Mouse (Mus musculus) intestine, embryonic 15.5 days (tissue): ENCODE data around the gene AC134908.4. TPM values are rescaled to one million over a fixed set of nuclear protein-coding genes. Genes with fewer than 3 reads are reported as not detected.

ENCODE experiments used
- ATAC-seq: fragments of 200-750 bp; cut with Nextera tagmentation; 2 replicates; pipeline ENCODE4 v1.8.0; 2017; ENCODE audit warnings: moderate TSS enrichment, moderate library complexity
- H3K27ac ChIP-seq: fragments of 300-500 bp; sonication (generic); 2 replicates; pipeline ENCODE4 v1.5.1; 2015; ENCODE audit warnings: mild to moderate bottlenecking, inconsistent platforms
- H3K27me3 ChIP-seq: fragments of 300-500 bp; sonication (generic); replicated peaks from 2 replicates; pipeline ENCODE4 v1.6.1; 2015; ENCODE audit warnings: inconsistent platforms
- H3K36me3 ChIP-seq: fragments of 300-500 bp; sonication (generic); 2 replicates; pipeline ENCODE4 v1.6.1; 2015; ENCODE audit warnings: inconsistent platforms
- H3K4me1 ChIP-seq: fragments of 300-500 bp; sonication (generic); replicated peaks from 2 replicates; pipeline ENCODE4 v1.6.1; 2015; ENCODE audit warnings: inconsistent platforms
- H3K4me2 ChIP-seq: fragments of 300-500 bp; sonication (generic); replicated peaks from 2 replicates; pipeline ENCODE4 v1.6.1; 2015; ENCODE audit warnings: mild to moderate bottlenecking, inconsistent platforms
- H3K4me3 ChIP-seq: fragments of 300-500 bp; sonication (generic); replicated peaks from 2 replicates; pipeline ENCODE4 v1.5.1; 2015; ENCODE audit warnings: inconsistent platforms
- H3K9ac ChIP-seq: fragments of 300-500 bp; sonication (generic); 2 replicates; pipeline ENCODE4 v1.6.1; 2015; ENCODE audit warnings: inconsistent platforms
- H3K9me3 ChIP-seq: fragments of 300-500 bp; sonication (generic); 2 replicates; pipeline ENCODE4 v1.6.1; 2016; ENCODE audit warnings: inconsistent platforms
- WGBS: fragments of 180-500 bp; shearing (Covaris S2); methylation state at CpG from one replicate; pipeline ENCODE4 v1.1.7; 2015; 5-methylcytosine and 5-hydroxymethylcytosine counted together
- polyA plus RNA-seq: library from polyadenylated mRNA; unstranded; fragments of >200 nt; fragmentation: Nextera tagmentation; extraction: Ambion mirVana; gene quantifications from 2 replicates; pipeline ENCODE4 v1.2.1, GENCODE M21; 2015

The AC134908.4 gene
- polyA plus RNA-seq, 1 experiment from 2014 or later, result not detected

- no peaks in the 10 kb centered on the region for H3K9me3 ChIP-seq
- no peak overlapping the region for H3K4me3 ChIP-seq
- no peak overlapping the region for H3K9ac ChIP-seq
- H3K27me3 ChIP-seq, result no peaks in the 10 kb centered on the region
- peaks cover 18% of the 10 kb centered on the region for H3K4me1 ChIP-seq
- no peak overlapping the region for H3K4me2 ChIP-seq
- 68% methylated on average over 6 of the region's 6 CpGs for WGBS
- peaks cover 28% of the 10 kb centered on the region for H3K36me3 ChIP-seq
- ATAC-seq, result no peak
- no peak overlapping the region for H3K27ac ChIP-seq
Measured at GRCm38 (mm10) chr17:25781339-25781738, 14.1 kb downstream of the AC134908.4 start.

- H3K36me3 ChIP-seq, result peaks cover 22% of the 10 kb centered on the region
- no peak for ATAC-seq
Measured at GRCm38 (mm10) chr17:25777948-25778347, 17.5 kb downstream of the AC134908.4 start.

DNA sequence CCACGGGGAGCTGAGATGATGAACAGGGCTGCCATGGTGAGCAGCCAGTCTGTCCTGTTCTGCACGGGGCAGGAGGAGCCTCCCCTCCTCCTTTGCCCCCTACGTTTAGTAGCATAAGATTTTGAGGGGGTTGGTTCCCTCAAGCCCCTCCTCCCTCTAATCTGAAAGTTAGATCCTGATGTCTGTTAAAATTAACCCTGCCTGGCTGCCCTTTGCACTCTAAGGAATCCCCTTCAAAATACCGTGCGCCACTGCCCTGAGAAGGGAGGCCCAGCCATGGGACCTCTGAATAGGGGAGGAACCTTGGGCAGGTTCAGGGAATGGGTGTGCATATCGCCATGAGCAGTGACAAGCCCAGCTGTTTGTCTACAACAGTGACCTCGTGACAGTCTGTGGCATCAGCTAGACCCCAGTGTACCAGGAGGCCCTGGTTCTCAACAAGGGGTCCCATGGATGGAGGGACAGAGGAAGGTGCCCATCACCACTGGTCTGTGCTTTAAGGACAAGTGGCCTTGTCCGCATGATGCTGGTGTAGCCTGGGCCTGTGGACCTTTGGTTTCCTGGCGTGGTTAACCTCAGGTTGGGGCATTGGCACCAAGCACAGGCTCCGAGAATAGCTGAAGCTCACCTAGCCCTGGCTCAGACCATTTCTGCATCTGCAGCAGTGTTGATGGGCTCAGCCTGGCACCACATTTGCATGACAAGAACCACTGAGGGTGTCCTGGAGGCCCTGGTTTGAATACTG, 20.0 kb downstream of the AC134908.4 start:
- WGBS, result 77% methylated on average over 10 of the region's 10 CpGs
- Histone ChIP-seq H3K9me3 (no peaks in the 10 kb centered on the region), H3K27me3 (no peaks in the 10 kb centered on the region), H3K27ac (no peak overlapping the region), H3K4me1 (peaks cover 7% of the 10 kb centered on the region), H3K9ac (no peak overlapping the region), H3K36me3 (peaks cover 8% of the 10 kb centered on the region; the same call in 1 of the 2 replicates), H3K4me3 (no peak overlapping the region), H3K4me2 (no peak overlapping the region)
- ATAC-seq, result no peak

More at GRCm38 (mm10) chr17:25777948-25778347, 17.5 kb downstream of the AC134908.4 start:
- Histone ChIP-seq H3K4me3 (no peak overlapping the region), H3K9me3 (no peaks in the 10 kb centered on the region), H3K9ac (no peak overlapping the region), H3K4me1 (peaks cover 9% of the 10 kb centered on the region), H3K4me2 (no peak overlapping the region), H3K27ac (no peak overlapping the region), H3K27me3 (no peaks in the 10 kb centered on the region)
- WGBS, result 95% methylated on average over 5 of the region's 5 CpGs

DNA sequence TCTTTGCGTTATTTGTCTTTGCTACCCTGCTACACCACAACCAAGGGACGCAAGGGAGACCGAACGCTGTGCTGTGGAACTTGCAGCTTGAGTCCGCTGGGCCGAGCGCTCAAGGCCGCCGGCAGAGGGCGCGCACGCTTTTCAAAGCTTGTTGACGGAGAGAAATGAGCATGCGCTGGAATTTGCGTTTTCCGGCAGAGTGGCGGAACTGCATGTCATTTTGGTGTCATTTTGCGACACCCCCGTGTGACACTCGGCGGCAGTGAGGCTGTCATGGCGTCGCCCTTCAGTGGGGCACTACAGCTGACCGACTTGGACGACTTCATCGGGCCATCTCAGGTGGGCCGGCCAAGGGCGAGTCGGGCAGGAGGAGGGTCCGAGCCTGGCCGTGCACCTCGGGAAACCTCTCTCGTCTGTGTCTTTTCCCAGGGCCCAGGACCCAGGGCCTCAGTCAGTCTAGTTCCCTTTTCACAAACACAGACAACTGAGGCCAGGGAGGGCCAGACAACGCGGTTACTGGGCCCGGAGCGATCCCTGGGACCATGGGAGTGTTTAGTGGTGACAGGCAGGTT, 21.8 kb downstream of the AC134908.4 start, which contains the start of gene Narfl:
Narfl (plus strand) TSS at position 228 of the 572 bp plus-strand sequence.
- H3K4me3 ChIP-seq, result peak within 1 kb of the TSS; percentile 68
- under 1% methylated on average over 37 of the region's 37 CpGs for WGBS
- no peak within 1 kb of the TSS for H3K27ac ChIP-seq
- peak within 1 kb of the TSS; percentile 73 for H3K4me2 ChIP-seq
- H3K36me3 ChIP-seq, result peaks cover 2% of the 10 kb centered on the region; the same call in 1 of the 2 replicates
- H3K27me3 ChIP-seq, result no peaks in the 10 kb centered on the region
- peak; percentile 93 for ATAC-seq
- H3K4me1 ChIP-seq, result peaks cover 7% of the 10 kb centered on the region
- H3K9me3 ChIP-seq, result no peaks in the 10 kb centered on the region
- H3K9ac ChIP-seq, result peak within 1 kb of the TSS; percentile 84

DNA sequence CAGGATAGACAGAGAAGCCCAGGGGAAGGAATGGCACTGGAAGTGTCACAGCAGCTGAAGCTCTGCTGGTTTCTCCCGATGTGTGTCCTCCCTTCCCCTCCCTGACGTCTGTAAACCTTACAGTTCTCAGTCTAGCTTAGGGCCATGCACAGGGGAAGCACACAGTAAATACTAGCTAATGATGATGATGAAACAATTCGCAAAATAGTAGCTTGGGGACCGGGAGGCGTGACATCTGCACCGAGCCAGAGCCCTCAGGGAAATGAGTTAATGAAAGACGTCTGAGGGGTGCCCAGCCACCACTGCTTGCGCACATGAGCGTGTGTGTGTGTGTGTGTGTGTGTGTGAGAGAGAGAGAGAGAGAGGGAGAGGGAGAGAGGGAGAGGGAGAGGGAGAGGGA, 26.1 kb downstream of the AC134908.4 start:
- no peak overlapping the region for H3K27ac ChIP-seq
- no peak for ATAC-seq
- no peaks in the 10 kb centered on the region for H3K27me3 ChIP-seq
- H3K4me1 ChIP-seq, result peaks cover 3% of the 10 kb centered on the region
- 51% methylated on average over 9 of the region's 9 CpGs for WGBS
- no peak overlapping the region for H3K9ac ChIP-seq
- H3K9me3 ChIP-seq, result no peaks in the 10 kb centered on the region
- no peak overlapping the region for H3K4me3 ChIP-seq
- H3K4me2 ChIP-seq, result no peak overlapping the region
- no peaks in the 10 kb centered on the region for H3K36me3 ChIP-seq

DNA sequence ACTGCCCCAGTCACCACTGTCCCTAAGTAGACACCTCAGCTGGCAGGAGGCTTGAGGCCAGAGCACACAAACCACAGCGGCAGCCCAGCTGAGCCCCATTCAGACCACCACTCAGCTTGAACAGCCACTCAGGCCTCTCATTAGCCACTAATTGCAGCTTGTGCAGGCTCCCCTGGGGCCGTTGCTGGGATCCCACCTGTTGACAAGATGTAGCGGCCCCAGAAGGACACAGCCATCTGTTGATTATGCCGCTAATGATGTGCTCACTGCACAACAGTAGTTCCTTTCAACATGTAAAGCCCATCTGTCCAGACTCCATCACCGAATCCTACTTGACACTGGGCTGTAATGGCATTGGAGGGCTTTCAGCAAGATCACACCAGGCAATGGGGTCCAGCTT, 29.6 kb downstream of the AC134908.4 start:
- Histone ChIP-seq H3K9ac (no peak overlapping the region), H3K27me3 (no peaks in the 10 kb centered on the region), H3K4me2 (no peak overlapping the region), H3K9me3 (no peaks in the 10 kb centered on the region), H3K27ac (no peak overlapping the region), H3K4me1 (no peaks in the 10 kb centered on the region), H3K4me3 (no peak overlapping the region), H3K36me3 (no peaks in the 10 kb centered on the region)
- WGBS, result 65% methylated on average over 5 of the region's 5 CpGs
- no peak for ATAC-seq

DNA sequence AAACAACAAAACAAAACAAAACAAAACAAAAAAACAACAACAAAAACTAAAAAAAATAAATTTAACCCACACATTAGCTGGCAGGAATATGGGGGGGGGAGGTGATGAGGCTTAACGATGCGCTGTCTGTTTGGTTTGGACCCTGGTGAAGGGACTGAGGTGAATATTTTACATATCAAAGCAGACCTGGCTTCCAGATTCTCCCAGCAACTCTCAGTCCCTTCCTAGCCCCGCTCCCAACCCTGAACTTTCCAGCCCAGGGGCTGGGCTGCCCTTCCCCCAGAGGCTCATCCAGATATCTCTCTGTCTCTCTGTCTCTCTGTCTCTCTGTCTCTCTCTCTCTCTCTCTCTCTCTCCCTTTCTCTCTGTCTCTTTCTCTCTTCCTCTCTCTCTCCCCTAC, 32.9 kb downstream of the AC134908.4 start:
- ATAC-seq, result no peak
- no peaks in the 10 kb centered on the region for H3K9me3 ChIP-seq
- no peak overlapping the region for H3K4me3 ChIP-seq
- H3K4me1 ChIP-seq, result no peaks in the 10 kb centered on the region
- H3K27me3 ChIP-seq, result no peaks in the 10 kb centered on the region
- H3K9ac ChIP-seq, result no peak overlapping the region
- H3K36me3 ChIP-seq, result no peaks in the 10 kb centered on the region
- WGBS, result 29% methylated on average over 3 of the region's 3 CpGs
- H3K27ac ChIP-seq, result no peak overlapping the region
- no peak overlapping the region for H3K4me2 ChIP-seq

DNA sequence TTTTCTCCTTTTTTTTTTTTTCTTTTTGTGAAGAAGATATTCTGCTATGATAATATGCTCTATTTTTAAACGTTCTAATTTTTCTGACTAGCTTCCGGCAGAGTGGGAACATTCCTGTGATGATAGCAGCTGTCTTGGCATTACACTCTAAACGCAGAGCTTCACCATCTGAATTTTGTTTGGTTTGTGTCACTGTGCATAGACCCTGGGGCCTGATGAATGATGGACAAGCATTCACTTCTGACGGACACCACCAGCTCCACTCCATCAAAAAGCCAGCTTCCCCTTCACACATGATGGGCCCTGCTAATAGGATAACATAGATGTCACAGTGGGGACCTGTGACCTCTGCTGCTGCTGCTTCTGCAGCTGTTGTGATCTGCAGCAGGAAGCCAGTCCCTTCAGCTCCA, 33.9 kb downstream of the AC134908.4 start:
- 51% methylated on average over 4 of the region's 4 CpGs for WGBS
- ATAC-seq, result no peak
- H3K27ac ChIP-seq, result no peak overlapping the region
- H3K4me2 ChIP-seq, result no peak overlapping the region
- H3K4me1 ChIP-seq, result no peaks in the 10 kb centered on the region; the same call in 1 of the 2 replicates
- no peaks in the 10 kb centered on the region for H3K36me3 ChIP-seq
- H3K9me3 ChIP-seq, result no peaks in the 10 kb centered on the region
- H3K4me3 ChIP-seq, result no peak overlapping the region
- H3K27me3 ChIP-seq, result no peaks in the 10 kb centered on the region
- H3K9ac ChIP-seq, result no peak overlapping the region

GRCm38 (mm10) chr17:25760148-25760547, 35.3 kb downstream of the AC134908.4 start:
- H3K36me3 ChIP-seq, result no peaks in the 10 kb centered on the region
- WGBS, result 67% methylated on average over 8 of the region's 8 CpGs
- H3K27ac ChIP-seq, result no peak overlapping the region
- no peak for ATAC-seq
- H3K27me3 ChIP-seq, result no peaks in the 10 kb centered on the region
- H3K4me3 ChIP-seq, result no peak overlapping the region
- no peaks in the 10 kb centered on the region; the same call in 1 of the 2 replicates for H3K4me1 ChIP-seq
- no peaks in the 10 kb centered on the region for H3K9me3 ChIP-seq
- no peak overlapping the region for H3K4me2 ChIP-seq
- H3K9ac ChIP-seq, result no peak overlapping the region

DNA sequence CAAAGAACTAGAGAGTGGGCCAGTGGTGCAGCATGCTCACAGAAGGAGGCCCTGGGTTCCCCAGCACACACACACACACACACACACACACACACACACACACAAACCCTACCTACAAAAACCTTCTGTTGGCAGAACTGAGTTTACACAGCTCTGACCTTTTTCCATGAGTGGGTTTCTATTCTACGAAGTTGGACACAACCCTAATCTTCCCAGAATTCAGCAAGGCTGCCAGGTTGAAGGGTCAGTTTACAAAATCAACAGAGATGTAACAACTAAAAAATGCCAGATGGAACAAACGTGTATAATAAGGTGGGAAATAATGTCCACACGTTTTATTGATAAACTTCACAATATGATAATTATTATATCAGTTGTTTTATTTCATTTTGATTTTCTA, 37.8 kb downstream of the AC134908.4 start:
- H3K27ac ChIP-seq, result no peak overlapping the region
- no peak overlapping the region for H3K9ac ChIP-seq
- H3K4me2 ChIP-seq, result no peak overlapping the region
- ATAC-seq, result no peak
- H3K27me3 ChIP-seq, result no peaks in the 10 kb centered on the region
- 65% methylated on average over 3 of the region's 3 CpGs for WGBS
- no peaks in the 10 kb centered on the region; the same call in 1 of the 2 replicates for H3K4me1 ChIP-seq
- H3K4me3 ChIP-seq, result no peak overlapping the region
- no peaks in the 10 kb centered on the region for H3K9me3 ChIP-seq
- H3K36me3 ChIP-seq, result no peaks in the 10 kb centered on the region

DNA sequence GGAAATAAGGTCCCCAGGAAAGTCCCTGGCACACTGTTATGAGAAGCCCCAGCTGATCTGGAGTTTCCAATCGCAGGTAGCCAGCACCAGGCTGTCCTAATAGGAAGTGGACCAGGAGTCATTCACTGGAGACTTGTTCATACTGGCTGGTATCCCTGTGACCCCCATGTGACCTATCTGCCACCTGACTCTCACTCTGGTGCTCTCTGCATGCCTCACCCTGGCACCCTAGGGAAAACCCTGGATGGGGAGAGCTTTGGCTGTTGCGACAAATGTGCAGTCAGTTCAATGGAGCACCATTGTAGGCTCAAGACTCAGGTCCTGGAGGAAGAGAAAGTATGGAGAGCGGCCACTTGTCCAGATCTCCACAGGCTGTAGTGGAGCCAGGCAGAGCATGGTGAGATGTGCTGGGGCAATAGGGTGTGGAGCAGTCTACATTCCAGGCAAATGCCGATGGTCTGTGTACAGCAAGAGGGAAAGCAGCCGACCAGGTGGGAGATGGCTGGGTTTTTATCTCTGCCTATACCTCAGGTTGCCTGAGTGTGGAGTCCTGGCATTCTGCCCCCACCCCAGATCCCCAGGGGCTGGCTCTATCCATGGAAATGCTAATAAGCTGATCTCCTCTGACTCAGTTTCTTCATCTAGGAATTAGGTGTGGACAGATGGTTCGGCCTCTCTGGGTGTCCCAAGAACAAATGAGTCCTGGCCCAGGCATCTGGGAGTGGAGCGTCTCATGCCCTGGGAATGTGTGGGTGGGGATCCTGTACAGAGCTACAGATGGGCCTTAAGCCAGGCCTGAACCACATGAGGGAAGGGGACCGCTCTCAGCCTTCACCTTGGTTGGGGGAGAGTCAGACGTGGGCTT, 38.8 kb downstream of the AC134908.4 start:
- Histone ChIP-seq H3K9me3 (no peaks in the 10 kb centered on the region), H3K27ac (peak overlapping the region; percentile 15; the same call in 1 of the 2 replicates), H3K4me3 (no peak overlapping the region), H3K27me3 (no peaks in the 10 kb centered on the region), H3K4me1 (peaks cover 1% of the 10 kb centered on the region; the same call in 1 of the 2 replicates), H3K36me3 (no peaks in the 10 kb centered on the region), H3K9ac (no peak overlapping the region), H3K4me2 (no peak overlapping the region)
- ATAC-seq, result peak; percentile 62; the same call in 1 of the 2 replicates
- WGBS, result 66% methylated on average over 9 of the region's 9 CpGs
